Mouse (Mus musculus) liver, postnatal 0 days (tissue): ENCODE measurements around the gene Gbe1. TPM values are rescaled to one million over a fixed set of nuclear protein-coding genes. Genes with fewer than 3 reads are reported as not detected.

ENCODE experiments used
- ATAC-seq: fragments of 200-750 bp; cut with Nextera tagmentation; 2 replicates; pipeline ENCODE4 v1.8.0; 2017; ENCODE audit warnings: mild to moderate bottlenecking, moderate library complexity
- DNase-seq: peaks from one replicate; pipeline ENCODE4 v3.0.0-alpha.2; 2016
- H3K27ac ChIP-seq: fragments of 300-500 bp; sonication (generic); 2 replicates; pipeline ENCODE4 v1.5.1; 2014; ENCODE audit warnings: antibody characterized with exemption, moderate library complexity, mild to moderate bottlenecking, low read depth
- H3K27me3 ChIP-seq: fragments of 300-500 bp; sonication (generic); 2 replicates; pipeline ENCODE4 v1.6.1; 2014; ENCODE audit warnings: low read length, control low read depth, mixed read lengths; ENCODE audit not compliant: insufficient read depth
- H3K36me3 ChIP-seq: fragments of 300-500 bp; sonication (generic); replicated peaks from 2 replicates; pipeline ENCODE4 v1.6.1; 2014; ENCODE audit warnings: mild to moderate bottlenecking, control low read depth, low read length, moderate library complexity, mixed read lengths; ENCODE audit not compliant: insufficient read depth
- H3K4me1 ChIP-seq: fragments of 300-500 bp; sonication (generic); 2 replicates; pipeline ENCODE4 v1.6.1; 2014; ENCODE audit warnings: antibody characterized with exemption, mild to moderate bottlenecking, control low read depth; ENCODE audit not compliant: insufficient read depth
- H3K4me2 ChIP-seq: fragments of 300-500 bp; sonication (generic); 2 replicates; pipeline ENCODE4 v1.6.1; 2014; ENCODE audit warnings: low read depth, mild to moderate bottlenecking, low read length, moderate library complexity, mixed read lengths
- H3K4me3 ChIP-seq: fragments of 300-500 bp; sonication (generic); 2 replicates; pipeline ENCODE4 v1.5.1; 2014; ENCODE audit warnings: low read depth, low read length
- H3K9ac ChIP-seq: fragments of 300-500 bp; sonication (generic); replicated peaks from 2 replicates; pipeline ENCODE4 v1.6.1; 2014; ENCODE audit warnings: mild to moderate bottlenecking, moderate library complexity
- H3K9me3 ChIP-seq: fragments of 300-500 bp; sonication (generic); 2 replicates; pipeline ENCODE4 v1.6.1; 2016; ENCODE audit warnings: mild to moderate bottlenecking, control low read depth, low read length, mixed read lengths
- CTCF ChIP-seq: sonication (generic); IDR thresholded peaks from 2 replicates; pipeline ENCODE4 v1.5.1; 2016; ENCODE audit warnings: antibody characterized with exemption, low read depth
- EP300 ChIP-seq: IDR thresholded peaks from 2 replicates; pipeline ENCODE4 v1.6.1; 2016; ENCODE audit warnings: antibody characterized with exemption, low read depth, mild to moderate bottlenecking
- WGBS: fragments of 180-500 bp; shearing (Covaris S2); extraction: QIAGEN DNeasy Blood & Tissue Kit; methylation state at CpG from one replicate; pipeline ENCODE4 v1.1.7; 2014; ENCODE audit not compliant: insufficient replicate concordance; 5-methylcytosine and 5-hydroxymethylcytosine counted together
- polyA plus RNA-seq: library from polyadenylated mRNA; unstranded; fragments of >200 nt; fragmentation: Nextera tagmentation; extraction: Ambion mirVana; gene quantifications from 2 replicates; pipeline ENCODE4 v1.2.1, GENCODE M21; 2015

The Gbe1 gene
- polyA plus RNA-seq, 1 experiment from 2014 or later = 31.7 TPM

- TF ChIP-seq CTCF (no peak), EP300 (no peak)
- H3K36me3 ChIP-seq = no peaks in the 10 kb centered on the region
- WGBS = 82% methylated on average over 6 of the region's 6 CpGs
Measured at GRCm38 (mm10) chr16:70319388-70319787, 5.6 kb downstream of the Gbe1 start.

GRCm38 (mm10) chr16:70320612-70321280 is 7.0 kb downstream of the Gbe1 start:
- Histone ChIP-seq H3K4me3 (no peak overlapping the region), H3K9ac (no peak overlapping the region), H3K36me3 (no peaks in the 10 kb centered on the region), H3K4me2 (no peak overlapping the region), H3K4me1 (peaks cover 12% of the 10 kb centered on the region; the same call in 1 of the 2 replicates), H3K27ac (no peak overlapping the region), H3K27me3 (no peaks in the 10 kb centered on the region), H3K9me3 (no peaks in the 10 kb centered on the region)
- DNase-seq (no peak), ATAC-seq (no peak)
- WGBS = 66% methylated on average over 10 of the region's 10 CpGs
- TF ChIP-seq CTCF (no peak), EP300 (no peak)

More at GRCm38 (mm10) chr16:70319388-70319787, 5.6 kb downstream of the Gbe1 start:
- H3K9me3 ChIP-seq = no peaks in the 10 kb centered on the region
- no peaks in the 10 kb centered on the region for H3K27me3 ChIP-seq
- ATAC-seq (no peak), DNase-seq (no peak)
- H3K4me1 ChIP-seq = peaks cover 9% of the 10 kb centered on the region; the same call in 1 of the 2 replicates
- H3K9ac ChIP-seq = no peak overlapping the region
- no peak overlapping the region for H3K27ac ChIP-seq
- no peak overlapping the region for H3K4me3 ChIP-seq
- no peak overlapping the region for H3K4me2 ChIP-seq

- DNase-seq = no peak
- Histone ChIP-seq H3K4me1 (peaks cover 25% of the 10 kb centered on the region), H3K27ac (peak overlapping the region; percentile 76), H3K36me3 (no peaks in the 10 kb centered on the region), H3K4me2 (peak overlapping the region; percentile 57), H3K27me3 (no peaks in the 10 kb centered on the region), H3K9me3 (no peaks in the 10 kb centered on the region), H3K9ac (no peak overlapping the region), H3K4me3 (peak overlapping the region; percentile 17; the same call in 1 of the 2 replicates)
- TF ChIP-seq CTCF = no peak
- TF ChIP-seq EP300 = no peak
- peak; percentile 65 for ATAC-seq
- WGBS = 33% methylated on average over 9 of the region's 9 CpGs
Measured at GRCm38 (mm10) chr16:70326339-70326948, 12.7 kb downstream of the Gbe1 start.

- 61% methylated on average over 6 of the region's 6 CpGs for WGBS
- H3K27ac ChIP-seq = peak overlapping the region; percentile 52; the same call in 1 of the 2 replicates
Measured at GRCm38 (mm10) chr16:70328566-70328965, 14.8 kb downstream of the Gbe1 start.

GRCm38 (mm10) chr16:70329036-70329435 is 15.3 kb downstream of the Gbe1 start:
- peak overlapping the region; percentile 52; the same call in 1 of the 2 replicates for H3K27ac ChIP-seq
- DNase-seq = no peak
- H3K27me3 ChIP-seq = no peaks in the 10 kb centered on the region
- H3K4me2 ChIP-seq = peak overlapping the region; percentile 34
- no peak for ATAC-seq
- WGBS = 50% methylated on average over 10 of the region's 10 CpGs
- no peaks in the 10 kb centered on the region for H3K36me3 ChIP-seq
- no peak overlapping the region for H3K9ac ChIP-seq
- H3K4me3 ChIP-seq = no peak overlapping the region
- peaks cover 25% of the 10 kb centered on the region for H3K4me1 ChIP-seq
- no peaks in the 10 kb centered on the region for H3K9me3 ChIP-seq
- no peak for TF ChIP-seq EP300
- TF ChIP-seq CTCF = no peak

More at GRCm38 (mm10) chr16:70328566-70328965, 14.8 kb downstream of the Gbe1 start:
- Histone ChIP-seq H3K4me3 (no peak overlapping the region), H3K4me2 (peak overlapping the region; percentile 34; the same call in 1 of the 2 replicates), H3K9me3 (no peaks in the 10 kb centered on the region), H3K27me3 (no peaks in the 10 kb centered on the region), H3K36me3 (no peaks in the 10 kb centered on the region), H3K4me1 (peaks cover 25% of the 10 kb centered on the region), H3K9ac (no peak overlapping the region)
- ATAC-seq (no peak; the same call in 1 of the 2 replicates), DNase-seq (no peak)
- no peak for TF ChIP-seq CTCF

GRCm38 (mm10) chr16:70329471-70329870 is 15.7 kb downstream of the Gbe1 start:
- Histone ChIP-seq H3K4me2 (peak overlapping the region; percentile 34), H3K27me3 (no peaks in the 10 kb centered on the region), H3K4me1 (peaks cover 25% of the 10 kb centered on the region), H3K9me3 (no peaks in the 10 kb centered on the region), H3K36me3 (no peaks in the 10 kb centered on the region), H3K4me3 (no peak overlapping the region), H3K9ac (no peak overlapping the region), H3K27ac (peak overlapping the region; percentile 52; the same call in 1 of the 2 replicates)
- WGBS = 33% methylated on average over 6 of the region's 6 CpGs
- TF ChIP-seq EP300 (no peak), CTCF (no peak)
- no peak for ATAC-seq
- DNase-seq = no peak
